Mouse (Mus musculus) lung, adult 2 months (tissue): ENCODE results near the gene Gpr107.

Source experiments
- CTCF ChIP-seq: fragments of 200-500 bp; IDR thresholded peaks from 2 replicates; pipeline ENCODE4 v1.5.1; 2011; ENCODE audit warnings: mild to moderate bottlenecking, low read length, control low read depth; ENCODE audit not compliant: insufficient read depth
- POLR2A ChIP-seq: fragments of 200-500 bp; IDR thresholded peaks from 2 replicates; pipeline ENCODE4 v1.6.1; 2011; ENCODE audit warnings: low read depth, mild to moderate bottlenecking, control low read depth, low read length, borderline replicate concordance; ENCODE audit errors: extremely low read depth

DNA sequence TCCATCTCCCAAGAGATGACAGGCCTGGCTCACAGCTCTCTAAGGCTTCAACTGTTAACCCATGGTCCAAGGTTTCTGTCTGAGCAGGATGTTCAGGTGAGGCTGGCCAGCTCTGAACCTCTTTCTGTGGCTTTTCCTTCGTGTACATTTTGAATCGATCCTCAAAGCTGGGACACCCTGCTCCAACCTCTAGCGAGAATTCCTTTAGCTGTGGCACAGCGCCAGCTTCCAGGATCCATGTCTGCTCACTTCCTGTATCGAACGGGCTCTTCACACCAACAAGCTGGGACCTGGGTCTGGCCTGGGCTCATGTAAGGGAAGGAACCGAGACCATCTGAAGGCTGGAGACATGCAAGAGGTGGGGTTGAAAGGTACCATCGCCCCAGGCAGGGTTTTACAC lies 92.1 kb downstream of the Gpr107 start:
- TF ChIP-seq CTCF (no peak), POLR2A (no peak)
